Mouse (Mus musculus) embryonic facial prominence, embryonic 10.5 days (tissue): ENCODE results near the gene Olfr1490. TPM values are rescaled to one million over a fixed set of nuclear protein-coding genes. Genes with fewer than 3 reads are reported as not detected.
"Not testable (repeated sequence)": the region's sequence is repeated elsewhere in the genome, so short reads cannot be mapped to it uniquely, and the experiment has no call there.

Experiments
- DNase-seq: peaks from one replicate; pipeline ENCODE4 v3.0.0-alpha.2; 2017; ENCODE audit warnings: low spot score
- H3K27ac ChIP-seq: fragments of 300-500 bp; sonication (generic); replicated peaks from 2 replicates; pipeline ENCODE4 v1.5.1; 2016; ENCODE audit warnings: mild to moderate bottlenecking
- H3K27me3 ChIP-seq: fragments of 300-500 bp; sonication (generic); replicated peaks from 2 replicates; pipeline ENCODE4 v1.6.1; 2016; ENCODE audit warnings: low read depth, mild to moderate bottlenecking; ENCODE audit not compliant: poor library complexity, severe bottlenecking
- H3K36me3 ChIP-seq: fragments of 300-500 bp; sonication (generic); replicated peaks from 2 replicates; pipeline ENCODE4 v1.6.1; 2016; ENCODE audit warnings: mild to moderate bottlenecking, moderate library complexity
- H3K4me1 ChIP-seq: fragments of 300-500 bp; sonication (generic); 2 replicates; pipeline ENCODE4 v1.6.1; 2016
- H3K4me3 ChIP-seq: fragments of 300-500 bp; sonication (generic); 2 replicates; pipeline ENCODE4 v1.5.1; 2016; ENCODE audit warnings: mild to moderate bottlenecking, moderate library complexity
- H3K9me3 ChIP-seq: fragments of 300-500 bp; sonication (generic); 2 replicates; pipeline ENCODE4 v1.6.1; 2016; ENCODE audit warnings: mild to moderate bottlenecking
- WGBS: fragments of 180-500 bp; shearing (Covaris S2); methylation state at CpG from one replicate; pipeline ENCODE4 v1.1.7; 2016; 5-methylcytosine and 5-hydroxymethylcytosine counted together
- microRNA-seq: library from miRNA; unstranded; fragments of <30 nt; microRNA quantifications from one replicate; pipeline ENCODE4, GENCODE M21; 2017
- polyA plus RNA-seq: library from polyadenylated mRNA; unstranded; fragments of >200 nt; fragmentation: Nextera tagmentation; extraction: Ambion mirVana; gene quantifications from 2 replicates; pipeline ENCODE4 v1.2.1, GENCODE M21; 2016

The Olfr1490 gene
- polyA plus RNA-seq = not detected in 2 replicates

GRCm38 (mm10) chr19:13650791-13651190, at the start of gene Olfr1490:
Gene Olfr1490 (plus strand): TSS chr19:13651091.
- Histone ChIP-seq H3K4me1 (no peaks in the 10 kb centered on the region), H3K27me3 (no peaks in the 10 kb centered on the region), H3K9me3 (peaks cover 24% of the 10 kb centered on the region), H3K27ac (no peak within 1 kb of the TSS), H3K36me3 (no peaks in the 10 kb centered on the region), H3K4me3 (no peak within 1 kb of the TSS)
- DNase-seq = no peak
- WGBS = 70% methylated on average over 1 of the region's 1 CpGs

DNA sequence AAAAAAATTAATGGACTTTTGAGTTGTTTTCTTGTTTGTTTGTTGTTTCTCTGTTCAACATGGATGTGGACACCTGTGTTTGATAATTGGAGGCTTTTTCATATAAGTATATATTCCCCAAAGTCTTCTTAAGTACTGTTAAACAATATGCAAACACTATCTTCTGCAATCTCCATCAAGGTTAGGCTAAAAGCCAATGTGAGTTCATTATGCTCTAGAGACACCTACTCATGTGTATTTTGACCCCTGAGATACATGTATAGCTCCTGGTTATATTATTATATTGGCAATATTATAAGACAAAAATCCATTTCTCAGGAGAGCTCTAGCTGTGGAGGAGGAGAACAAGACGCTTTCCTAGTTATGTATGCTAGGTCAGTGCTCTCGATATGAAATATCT, 33.8 kb upstream of the Olfr1490 start, which contains the start of gene Olfr1487:
Gene Olfr1487 (plus strand): TSS at position 301 of the 400 bp plus-strand sequence.
- 93% methylated on average over 2 of the region's 2 CpGs for WGBS
- H3K4me1 ChIP-seq, H3K36me3 ChIP-seq, DNase-seq, H3K27ac ChIP-seq, H3K27me3 ChIP-seq, H3K4me3 ChIP-seq: not testable (repeated sequence)
- H3K9me3 ChIP-seq = peaks cover 19% of the 10 kb centered on the region; the same call in 1 of the 2 replicates

- 85% methylated on average over 1 of the region's 1 CpGs for WGBS
- DNase-seq = no peak
- no peaks in the 10 kb centered on the region for H3K4me1 ChIP-seq
- no peaks in the 10 kb centered on the region for H3K27me3 ChIP-seq
- no peak within 1 kb of the TSS for H3K27ac ChIP-seq
- H3K36me3 ChIP-seq = no peaks in the 10 kb centered on the region
- no peak within 1 kb of the TSS for H3K4me3 ChIP-seq
- peaks cover 19% of the 10 kb centered on the region; the same call in 1 of the 2 replicates for H3K9me3 ChIP-seq
Measured at GRCm38 (mm10) chr19:13631321-13631720, 19.6 kb upstream of the Olfr1490 start, which contains the start of gene Olfr1489. Gene Olfr1489 (plus strand): TSS chr19:13631621.

DNA sequence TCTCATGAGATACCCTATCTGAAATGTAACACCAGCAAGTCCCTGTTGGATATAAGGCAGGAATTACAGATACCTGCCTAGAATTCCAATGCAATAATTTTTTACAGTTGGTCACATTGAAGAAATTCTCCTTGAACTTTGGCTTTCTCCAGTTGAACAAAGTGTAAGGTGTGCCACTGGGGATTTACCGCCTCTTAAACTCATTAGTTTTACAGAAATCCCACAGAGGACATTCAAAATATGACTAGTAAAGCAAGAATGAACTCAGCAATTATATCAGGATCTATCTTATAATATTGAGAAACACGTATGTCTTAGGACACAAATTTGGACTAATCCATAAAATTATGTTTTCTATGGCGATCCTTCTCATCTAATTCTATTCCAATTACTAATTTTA, 46.1 kb downstream of the Olfr1490 start, which contains the start of gene Olfr1491:
Gene Olfr1491 (plus strand): TSS at position 301 of the 400 bp plus-strand sequence.
- 77% methylated on average over 3 of the region's 3 CpGs for WGBS
- H3K4me3 ChIP-seq = no peak within 1 kb of the TSS
- H3K27me3 ChIP-seq = no peaks in the 10 kb centered on the region
- no peaks in the 10 kb centered on the region for H3K36me3 ChIP-seq
- DNase-seq = no peak
- no peak within 1 kb of the TSS for H3K27ac ChIP-seq
- H3K4me1 ChIP-seq = no peaks in the 10 kb centered on the region
- H3K9me3 ChIP-seq = no peaks in the 10 kb centered on the region

Small RNA genes within 50 kb of the gene (microRNA-seq; reads per million reads assigned to microRNA genes)
- not detected for gene Gm23931

Other genes with a start within 250 kb of the Olfr1490 start
- not detected in 2 replicates for gene Olfr1469, start 243.2 kb upstream of the Olfr1490 start, polyA plus RNA-seq
- gene Olfr1471, start 207.7 kb upstream of the Olfr1490 start, polyA plus RNA-seq = not detected in 2 replicates
- gene Olfr1472, start 195.0 kb upstream of the Olfr1490 start, polyA plus RNA-seq = not detected in 2 replicates
- not detected in 2 replicates for gene Olfr1474, start 181.5 kb upstream of the Olfr1490 start, polyA plus RNA-seq
- not detected in 2 replicates for gene Olfr1475, start 170.9 kb upstream of the Olfr1490 start, polyA plus RNA-seq
- not detected in 2 replicates for gene Olfr1477, start 150.5 kb upstream of the Olfr1490 start, polyA plus RNA-seq
- not detected in 2 replicates for gene Olfr1480, start 123.2 kb upstream of the Olfr1490 start, polyA plus RNA-seq
- gene Olfr1484, start 67.6 kb upstream of the Olfr1490 start, polyA plus RNA-seq = not detected in 2 replicates
- gene Olfr1487, start 33.7 kb upstream of the Olfr1490 start, polyA plus RNA-seq = not detected in 2 replicates
- gene Olfr1489, start 19.5 kb upstream of the Olfr1490 start, polyA plus RNA-seq = not detected in 2 replicates
- not detected in 2 replicates for gene Olfr1491, start 46.2 kb downstream of the Olfr1490 start, polyA plus RNA-seq
- gene Olfr1493-ps1, start 72.2 kb downstream of the Olfr1490 start, polyA plus RNA-seq = not detected in 2 replicates
- gene Olfr1494, start 88.6 kb downstream of the Olfr1490 start, polyA plus RNA-seq = not detected in 2 replicates
- not detected in 2 replicates for gene Olfr1495, start 113.5 kb downstream of the Olfr1490 start, polyA plus RNA-seq
- not detected in 2 replicates for gene Olfr1496, start 126.8 kb downstream of the Olfr1490 start, polyA plus RNA-seq
- gene Olfr1497, start 147.1 kb downstream of the Olfr1490 start, polyA plus RNA-seq = not detected in 2 replicates
- gene Olfr1499, start 168.4 kb downstream of the Olfr1490 start, polyA plus RNA-seq = not detected in 2 replicates
- not detected in 2 replicates for gene Olfr1500, start 179.4 kb downstream of the Olfr1490 start, polyA plus RNA-seq
- not detected in 2 replicates for gene Olfr1501, start 199.6 kb downstream of the Olfr1490 start, polyA plus RNA-seq
- not detected in 2 replicates for gene Olfr1502, start 210.7 kb downstream of the Olfr1490 start, polyA plus RNA-seq
- gene Olfr1504, start 246.8 kb downstream of the Olfr1490 start, polyA plus RNA-seq = not detected in 2 replicates